Mouse (Mus musculus) cerebellum, adult 11-12 months (tissue): ENCODE data around the gene Ubxn7.

Experiments
- DNase-seq: peaks from one replicate; pipeline ENCODE4 v3.0.0; 2022

Ubxn7 gene

GRCm38 (mm10) chr16:32384885-32385284, 52.8 kb downstream of the Ubxn7 start:
- DNase-seq: no peak

DNA sequence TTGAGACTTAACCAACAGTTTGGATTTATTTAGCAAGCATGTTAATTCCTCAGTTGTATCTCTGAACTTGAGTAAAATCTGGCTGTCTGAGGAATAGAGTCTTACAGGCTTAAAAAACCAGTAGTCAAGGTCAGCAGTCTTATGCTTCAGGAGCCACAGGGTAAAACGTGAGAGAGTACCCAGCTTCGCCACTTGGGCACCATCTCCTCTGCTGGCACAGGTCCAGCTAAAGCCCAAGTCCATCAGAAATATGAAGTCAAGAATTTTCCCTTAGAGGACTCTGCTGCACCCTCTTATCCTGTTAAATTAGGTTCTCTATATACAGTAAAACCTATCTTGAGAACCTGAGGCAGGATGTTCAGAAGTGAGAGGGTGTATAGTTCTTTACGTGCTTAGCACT, 54.8 kb downstream of the Ubxn7 start:
- no peak for DNase-seq

DNA sequence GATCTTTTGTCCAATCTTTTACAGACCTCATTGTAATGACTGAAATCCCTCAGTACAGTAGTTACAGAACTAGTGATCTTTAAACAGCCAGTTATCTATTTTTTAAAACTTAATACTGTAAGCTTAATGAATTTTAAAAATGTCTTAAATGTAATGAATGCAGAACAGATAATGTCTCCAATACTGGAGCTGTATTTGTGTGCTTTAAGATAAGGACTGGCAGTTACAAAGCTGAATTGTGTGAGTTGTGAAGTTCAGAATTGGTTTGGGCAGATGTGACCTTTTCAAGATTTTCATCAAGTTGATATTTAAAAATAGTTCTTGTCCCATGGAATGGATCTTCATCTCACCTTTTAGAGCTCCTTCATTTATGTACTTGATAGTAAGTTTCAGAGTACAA, 57.0 kb downstream of the Ubxn7 start:
- DNase-seq: no peak

DNA sequence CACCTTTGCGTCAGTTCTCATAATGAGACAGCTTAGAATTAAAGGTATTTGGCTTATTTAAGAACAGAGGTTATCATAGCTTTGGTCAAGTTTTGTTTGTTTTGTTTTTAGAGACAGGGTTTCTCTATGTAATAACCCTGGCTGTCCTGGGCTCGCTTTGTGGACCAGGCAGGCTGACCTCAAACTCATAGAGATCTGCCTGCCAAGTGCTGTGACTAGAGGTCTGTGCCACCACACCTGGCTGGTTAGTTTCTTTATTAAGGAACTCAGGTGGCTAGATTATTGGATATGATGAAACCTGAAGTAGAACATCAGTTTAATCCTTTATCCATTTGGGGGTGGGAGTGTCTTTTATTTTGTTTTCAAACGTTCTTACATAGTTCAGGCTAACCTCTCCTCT, 57.8 kb downstream of the Ubxn7 start:
- no peak for DNase-seq

DNA sequence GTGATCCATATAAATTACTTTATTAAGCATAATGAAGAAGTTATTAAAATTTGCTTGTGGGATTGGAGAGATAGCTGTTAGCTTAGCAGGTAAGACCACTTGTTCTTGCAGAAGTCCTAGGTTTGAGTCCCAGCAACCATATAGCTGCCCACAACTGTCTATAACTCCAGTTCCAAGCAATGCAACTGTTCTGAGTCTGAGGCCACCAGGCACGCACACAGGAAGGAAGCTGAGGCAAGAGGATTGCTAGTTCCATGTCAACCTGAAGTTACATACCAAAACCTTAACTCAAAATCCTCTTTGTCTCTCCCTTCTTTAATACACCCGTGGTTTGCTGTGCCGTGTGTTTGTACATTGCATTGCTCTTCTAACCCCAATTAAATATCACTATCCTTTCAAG, 58.8 kb downstream of the Ubxn7 start:
- DNase-seq: no peak

DNA sequence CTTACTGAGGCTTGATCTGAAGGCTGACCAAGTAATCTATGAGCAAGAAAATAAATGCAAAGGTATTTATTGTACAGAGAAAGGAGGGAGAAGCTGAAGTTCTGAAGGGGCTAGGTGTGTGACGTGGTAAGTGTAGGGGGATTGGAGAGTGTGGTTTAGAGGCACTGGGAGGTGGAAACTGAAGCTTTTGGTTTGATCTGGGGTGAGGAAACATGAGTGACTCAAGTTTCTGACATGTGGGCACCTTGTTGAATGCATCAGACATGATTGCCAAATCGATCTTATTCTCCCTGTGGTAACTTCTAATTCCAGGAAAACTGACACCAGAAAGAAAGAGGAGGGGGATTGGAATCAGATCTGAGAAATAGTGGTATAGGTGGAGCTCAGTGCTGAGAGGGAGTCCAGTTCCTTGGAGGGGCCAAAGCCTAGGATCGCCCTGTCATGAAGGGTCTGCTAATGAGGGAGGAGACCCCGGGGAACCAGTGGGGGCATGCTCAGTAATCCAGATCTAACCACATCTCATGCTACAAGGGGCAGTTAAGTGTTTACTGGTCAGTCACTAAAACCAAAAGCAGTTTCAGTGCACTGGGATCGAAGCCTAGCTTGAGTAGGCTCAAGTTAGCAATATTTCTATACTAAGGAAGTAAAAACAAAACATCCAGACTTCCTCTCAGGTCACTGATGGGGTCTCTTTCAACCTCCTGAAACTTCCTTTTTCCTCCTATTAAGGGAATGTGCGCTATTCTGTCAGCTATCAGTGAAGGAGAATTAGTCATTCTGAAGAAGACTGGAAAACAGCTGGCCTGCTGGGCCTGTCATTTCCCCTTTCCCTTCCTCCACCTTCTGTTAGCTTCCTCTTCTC, 63.9 kb downstream of the Ubxn7 start:
- no peak for DNase-seq

GRCm38 (mm10) chr16:32396541-32396835, 64.4 kb downstream of the Ubxn7 start:
- DNase-seq: no peak

DNA sequence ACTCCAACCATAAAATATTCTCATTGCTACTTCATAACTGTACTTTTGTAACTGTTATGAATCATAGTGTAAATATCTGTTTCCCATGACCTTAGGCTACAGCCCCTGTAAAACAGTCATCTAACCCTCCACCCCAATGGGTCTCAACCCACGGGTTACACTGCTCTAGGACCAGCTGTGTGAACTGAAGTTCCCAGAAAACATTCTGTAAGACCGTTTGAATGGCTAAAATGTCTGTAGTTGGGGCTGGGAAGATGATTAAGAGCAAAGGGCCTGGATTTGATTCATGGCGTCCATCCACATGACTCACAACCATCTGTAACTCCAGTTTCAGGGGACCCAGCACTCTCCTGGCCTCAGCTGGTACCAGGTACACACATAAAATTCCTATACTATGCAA, 66.1 kb downstream of the Ubxn7 start:
- no peak for DNase-seq

DNA sequence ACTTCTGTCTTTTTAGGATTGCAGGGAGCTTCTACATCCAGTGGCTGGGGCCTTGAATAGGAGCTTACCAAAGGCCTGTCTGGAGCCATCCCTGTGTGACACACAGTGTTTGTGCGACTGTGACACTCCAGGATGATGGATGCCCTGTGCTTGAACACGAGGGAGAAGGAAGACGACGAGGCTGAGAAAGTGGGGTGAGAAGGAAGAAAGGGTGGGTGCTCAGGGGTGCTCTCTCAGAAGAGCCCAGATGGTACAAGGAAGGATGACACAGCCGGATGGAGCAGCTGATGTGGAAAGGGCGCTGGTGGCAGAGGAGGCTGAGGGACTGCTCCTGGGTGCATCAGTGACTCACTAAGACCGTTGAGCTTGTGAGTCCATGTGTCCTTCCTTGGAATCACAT, 68.2 kb downstream of the Ubxn7 start, which contains the start of gene Tm4sf19:
TSS of gene Tm4sf19 (plus strand) at position 240 of the 400 bp plus-strand sequence.
- DNase-seq: no peak

- DNase-seq: no peak
Measured at GRCm38 (mm10) chr16:32401335-32401965, 69.4 kb downstream of the Ubxn7 start.

DNA sequence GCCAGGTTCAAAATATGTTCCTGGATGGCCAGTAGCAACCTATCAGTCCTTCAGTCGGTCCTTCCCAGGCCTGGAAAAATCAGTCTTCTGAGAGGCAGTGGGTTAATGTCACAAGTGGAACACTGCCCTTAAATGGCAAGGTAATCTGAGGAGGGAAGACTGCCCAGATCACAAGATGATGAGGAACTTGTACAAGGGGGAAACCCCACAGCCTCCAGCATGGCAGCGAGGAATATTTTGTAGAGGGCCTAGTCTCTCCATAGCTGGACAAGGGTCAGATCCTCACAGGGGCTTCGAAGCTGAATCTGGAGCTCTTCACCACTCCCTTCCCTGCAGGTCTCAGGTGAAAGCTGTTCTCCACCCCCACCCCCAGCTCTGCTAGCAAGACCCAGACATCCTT, 70.8 kb downstream of the Ubxn7 start:
- DNase-seq: no peak

GRCm38 (mm10) chr16:32405716-32406115, 73.7 kb downstream of the Ubxn7 start:
- no peak for DNase-seq

GRCm38 (mm10) chr16:32406671-32407070, 74.6 kb downstream of the Ubxn7 start:
- no peak for DNase-seq

- no peak for DNase-seq
Measured at GRCm38 (mm10) chr16:32407730-32408129, 75.7 kb downstream of the Ubxn7 start.

DNA sequence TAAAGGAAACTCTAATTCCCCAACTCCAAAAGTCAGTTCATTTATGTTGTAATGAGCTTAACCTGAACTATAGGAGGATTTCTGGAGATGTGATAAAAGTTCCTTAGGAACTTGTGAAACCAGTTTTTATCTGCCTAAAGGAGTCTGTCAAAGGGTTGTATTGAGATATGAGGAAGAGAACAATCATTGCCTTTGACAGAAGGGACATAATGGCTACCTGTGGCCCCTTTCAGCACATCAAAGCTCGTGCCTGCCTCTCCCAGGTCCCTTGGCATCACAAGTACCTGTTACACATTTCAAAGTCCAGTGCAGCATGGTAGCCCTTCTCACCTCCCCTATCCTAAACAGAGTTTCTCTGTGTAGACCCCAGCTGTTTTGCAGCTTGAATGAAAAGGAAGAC, 85.4 kb downstream of the Ubxn7 start:
- DNase-seq: no peak

DNA sequence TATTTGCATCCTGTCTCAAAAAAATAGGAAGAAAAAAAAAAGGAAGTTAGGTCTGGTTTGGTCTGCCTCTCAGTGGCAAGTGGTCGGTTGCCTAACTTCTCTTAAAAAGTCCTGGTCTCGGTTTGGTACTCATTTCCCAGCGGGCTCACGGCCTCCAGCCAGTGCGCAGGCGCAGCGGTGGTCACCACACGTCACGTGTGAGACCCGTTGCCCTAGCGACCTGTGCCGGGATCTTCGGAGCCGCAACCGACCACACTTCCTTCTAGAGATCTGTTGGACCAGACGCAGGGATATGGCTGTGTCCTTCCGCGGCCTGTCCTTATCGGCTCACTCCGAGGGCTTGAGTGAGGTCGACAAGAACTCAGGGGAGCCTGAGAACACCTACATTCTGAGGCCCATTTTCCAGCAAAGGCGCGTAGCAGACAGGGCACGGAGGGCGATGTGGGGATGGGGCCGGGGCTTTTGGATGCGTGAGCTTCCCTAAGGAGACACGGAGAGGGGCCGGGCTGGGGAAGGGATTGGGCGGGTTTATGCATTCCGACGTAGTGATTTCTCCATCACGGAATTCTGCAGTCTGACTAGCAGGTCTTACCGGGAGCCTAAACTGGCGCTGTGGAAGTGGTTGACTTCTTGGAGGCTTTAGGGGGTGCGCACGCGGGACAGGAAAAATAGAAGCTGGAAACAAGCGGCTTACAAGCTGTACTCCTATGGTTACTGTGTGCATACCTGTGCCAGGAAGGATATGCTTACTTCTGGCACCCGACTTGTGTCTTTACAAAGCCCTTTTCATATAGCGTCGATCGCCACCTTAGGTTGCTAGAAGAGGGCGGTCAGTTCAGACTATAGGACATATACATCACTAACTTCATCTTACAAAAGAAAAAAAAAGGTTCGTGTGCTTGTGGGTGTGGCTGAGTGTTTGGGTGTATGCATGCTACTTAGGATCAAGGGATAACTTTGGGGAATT, 87.7 kb downstream of the Ubxn7 start, which contains the start of gene Tctex1d2:
TSS of gene Tctex1d2 (plus strand) at position 186 of the 967 bp plus-strand sequence.
- peak; percentile 95 for DNase-seq

- DNase-seq: no peak
Measured at GRCm38 (mm10) chr16:32427506-32427905, 95.4 kb downstream of the Ubxn7 start.

DNA sequence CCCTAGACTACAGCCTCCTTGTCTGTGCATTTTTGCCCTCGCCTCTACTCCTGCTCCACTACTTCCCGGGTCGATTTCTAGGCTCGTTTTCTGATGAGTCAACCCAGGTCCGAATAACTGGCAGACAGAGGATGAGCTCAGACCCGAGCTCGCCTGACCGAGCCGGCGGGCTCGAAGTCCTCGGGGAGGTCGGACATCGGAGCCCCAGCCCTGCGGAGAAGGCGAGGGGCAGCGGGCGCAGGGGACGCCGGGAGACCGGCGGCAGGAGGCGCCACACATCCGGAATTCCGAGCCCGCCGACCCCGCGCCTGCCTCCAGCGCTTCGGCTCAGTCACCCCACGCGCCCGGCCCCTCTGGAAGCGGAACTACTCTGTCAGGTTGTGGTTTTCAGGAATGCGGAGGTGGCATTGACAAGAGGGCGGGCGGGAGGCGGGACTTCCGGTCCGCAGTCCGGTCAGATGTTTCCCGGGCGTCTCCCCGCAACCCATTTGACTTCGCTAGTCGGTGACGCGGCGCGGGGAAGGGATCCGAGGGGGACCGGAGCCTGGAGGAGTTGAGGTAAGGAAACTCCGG, 98.5 kb downstream of the Ubxn7 start, which contains the start of gene Pcyt1a:
TSS of gene Pcyt1a (plus strand) at position 448 of the 573 bp plus-strand sequence.
- peak; percentile 89 for DNase-seq

- no peak for DNase-seq
Measured at GRCm38 (mm10) chr16:32431047-32431591, 99.1 kb downstream of the Ubxn7 start.

DNA sequence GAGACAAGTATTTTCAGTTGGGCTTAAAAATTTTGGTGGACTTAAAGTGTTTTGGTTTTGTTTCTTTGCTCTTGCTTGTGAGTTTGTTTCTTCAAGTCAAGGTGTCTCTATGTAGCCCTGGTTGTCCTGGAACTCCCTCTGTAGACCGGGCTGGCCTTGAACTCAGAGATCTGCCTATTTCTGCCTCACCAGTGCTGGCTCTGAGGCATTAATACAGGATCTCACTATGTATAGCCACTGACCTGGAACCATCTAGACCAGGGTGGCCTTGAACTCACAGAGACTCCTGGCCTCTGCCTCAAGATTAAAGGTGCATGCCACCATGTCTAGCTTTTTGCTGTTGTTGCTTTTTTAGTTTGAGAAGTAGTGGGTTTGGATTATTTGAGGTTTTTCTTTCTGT, 99.9 kb downstream of the Ubxn7 start:
- DNase-seq: no peak

DNA sequence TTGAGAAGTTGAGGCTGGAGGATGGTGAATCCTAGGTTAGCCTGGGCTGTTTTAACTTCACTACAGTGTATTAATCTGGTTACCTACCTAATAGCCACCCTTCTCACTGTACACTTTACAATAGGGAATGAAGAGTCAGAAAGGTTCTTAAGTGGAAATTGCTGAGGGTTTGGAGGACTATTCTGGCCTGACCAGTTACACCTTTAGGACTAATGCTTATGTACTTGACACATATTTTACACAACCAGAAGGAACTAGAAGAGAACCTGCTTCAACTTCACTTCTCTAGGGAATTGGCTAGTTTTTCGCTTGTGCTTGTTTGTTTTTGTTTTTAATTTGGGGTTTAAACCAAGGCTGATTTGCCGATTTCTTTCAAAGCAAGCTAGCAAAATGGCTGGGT, 101.1 kb downstream of the Ubxn7 start:
- no peak for DNase-seq

DNA sequence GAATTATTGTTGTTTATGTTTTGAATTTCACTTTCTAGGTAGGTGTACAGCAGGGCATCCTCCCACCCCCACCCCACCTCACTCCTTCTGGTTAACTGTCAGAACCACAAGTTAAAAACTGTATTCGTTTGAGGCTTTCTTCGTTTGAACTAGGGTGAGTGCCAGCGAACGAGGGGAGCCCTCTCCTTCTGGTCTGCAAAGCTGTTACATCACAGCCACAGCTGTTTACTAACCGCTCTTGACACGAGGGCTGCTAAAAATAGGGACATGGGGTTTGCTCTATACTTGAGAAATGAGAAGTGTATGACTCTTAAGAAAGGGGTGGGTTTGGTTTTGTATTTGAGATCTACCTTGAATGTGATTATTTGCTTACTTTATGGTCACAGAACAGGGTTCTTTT, 102.0 kb downstream of the Ubxn7 start:
- no peak for DNase-seq

DNA sequence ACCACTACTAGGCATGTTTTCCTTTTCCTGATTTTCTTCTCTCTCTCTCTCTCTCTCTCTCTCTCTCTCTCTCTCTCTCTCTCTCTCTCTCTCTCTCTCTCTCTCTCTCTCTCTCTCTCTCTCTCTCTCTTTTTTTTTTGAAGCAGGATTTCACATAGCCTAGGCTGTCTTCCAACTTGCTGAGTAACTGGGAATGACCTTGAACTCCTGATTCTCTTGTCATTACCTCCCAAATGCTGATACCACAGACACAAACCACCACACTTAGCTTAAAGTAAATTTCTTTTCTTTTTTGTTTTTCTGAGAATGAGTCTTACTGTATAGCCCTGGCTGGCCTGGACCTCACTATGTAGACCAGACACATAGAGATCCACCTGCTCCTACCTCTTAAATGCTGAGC, 102.6 kb downstream of the Ubxn7 start:
- DNase-seq: no peak
